Mouse (Mus musculus): ENCODE measurements around the gene Arhgap31.
A peak's percentile ranks its signal among the peaks of the same experiment; 100 is the strongest.

The Arhgap31 gene

GRCm38 (mm10) chr16:38612646-38613045 lies 100.4 kb downstream of the Arhgap31 start:
- no peak for ATAC-seq (ENCODE audit: insufficient number of reproducible peaks, low FRiP score, low TSS enrichment)

DNA sequence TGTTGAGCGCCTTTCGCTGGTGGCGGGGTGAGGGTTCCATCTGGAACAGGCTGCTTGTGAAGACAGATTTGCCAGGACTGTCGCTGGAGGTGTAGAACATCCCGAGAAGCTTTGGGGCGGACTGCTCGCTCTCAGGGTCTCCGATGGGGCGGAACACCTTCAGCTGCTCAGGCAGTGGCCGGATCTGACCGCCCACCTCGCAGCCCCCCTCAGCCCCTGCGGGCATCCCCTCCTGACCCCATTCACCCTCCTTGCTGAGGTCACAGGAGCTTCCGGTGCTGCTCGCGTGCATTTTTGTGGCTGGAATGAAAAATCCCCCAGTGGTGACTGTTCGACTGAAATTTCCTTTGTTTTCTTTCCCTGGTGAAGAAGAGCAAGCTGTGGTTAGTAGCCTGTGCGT lies 104.0 kb downstream of the Arhgap31 start:
- ATAC-seq (ENCODE audit: insufficient number of reproducible peaks, low FRiP score, low TSS enrichment), result no peak

DNA sequence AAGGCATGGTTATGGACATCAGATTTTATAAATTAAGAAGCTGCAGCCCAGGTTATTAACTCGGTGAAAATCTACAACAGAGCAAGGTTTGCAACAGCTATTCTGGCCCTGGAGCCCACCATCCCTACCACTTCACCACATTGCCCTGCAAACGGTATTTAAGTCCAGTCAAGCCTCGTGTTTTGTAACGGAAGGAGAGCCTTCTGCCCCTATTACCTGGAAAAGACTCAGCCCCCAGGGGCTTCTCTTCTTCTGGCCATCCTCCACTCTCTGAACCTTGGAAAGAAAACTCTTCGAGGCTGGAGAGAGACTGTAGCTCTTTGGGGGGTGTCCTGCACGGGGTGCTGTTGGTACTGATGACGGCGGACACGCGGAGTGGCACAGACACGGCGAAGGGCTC lies 104.4 kb downstream of the Arhgap31 start:
- ATAC-seq (ENCODE audit: insufficient number of reproducible peaks, low FRiP score, low TSS enrichment), result no peak

DNA sequence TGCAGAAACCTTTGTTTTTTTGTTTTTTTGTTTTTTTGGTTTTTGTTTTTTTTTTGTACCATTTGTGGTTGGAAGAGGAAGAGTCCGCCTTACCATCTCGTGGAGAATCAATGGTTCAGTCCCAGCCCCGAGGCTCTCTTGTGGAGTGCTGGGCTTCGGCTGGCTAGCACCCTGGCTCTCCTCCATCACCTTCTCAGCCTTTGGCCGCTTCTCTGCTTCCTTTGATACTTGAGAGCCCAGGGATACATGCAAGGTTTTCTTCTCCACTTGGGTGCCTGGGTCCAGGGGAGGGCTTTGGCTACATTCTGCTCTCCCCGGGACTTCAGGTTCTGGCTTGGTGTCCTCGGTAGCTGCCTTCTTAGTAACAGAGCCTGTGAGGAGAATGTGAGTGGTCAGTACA lies 106.6 kb downstream of the Arhgap31 start:
- ATAC-seq (ENCODE audit: insufficient number of reproducible peaks, low FRiP score, low TSS enrichment), result no peak

GRCm38 (mm10) chr16:38602989-38603804 lies 109.9 kb downstream of the Arhgap31 start:
- ATAC-seq (ENCODE audit: insufficient number of reproducible peaks, low FRiP score, low TSS enrichment), result peak; percentile 59; the same call in 1 of the 2 replicates

DNA sequence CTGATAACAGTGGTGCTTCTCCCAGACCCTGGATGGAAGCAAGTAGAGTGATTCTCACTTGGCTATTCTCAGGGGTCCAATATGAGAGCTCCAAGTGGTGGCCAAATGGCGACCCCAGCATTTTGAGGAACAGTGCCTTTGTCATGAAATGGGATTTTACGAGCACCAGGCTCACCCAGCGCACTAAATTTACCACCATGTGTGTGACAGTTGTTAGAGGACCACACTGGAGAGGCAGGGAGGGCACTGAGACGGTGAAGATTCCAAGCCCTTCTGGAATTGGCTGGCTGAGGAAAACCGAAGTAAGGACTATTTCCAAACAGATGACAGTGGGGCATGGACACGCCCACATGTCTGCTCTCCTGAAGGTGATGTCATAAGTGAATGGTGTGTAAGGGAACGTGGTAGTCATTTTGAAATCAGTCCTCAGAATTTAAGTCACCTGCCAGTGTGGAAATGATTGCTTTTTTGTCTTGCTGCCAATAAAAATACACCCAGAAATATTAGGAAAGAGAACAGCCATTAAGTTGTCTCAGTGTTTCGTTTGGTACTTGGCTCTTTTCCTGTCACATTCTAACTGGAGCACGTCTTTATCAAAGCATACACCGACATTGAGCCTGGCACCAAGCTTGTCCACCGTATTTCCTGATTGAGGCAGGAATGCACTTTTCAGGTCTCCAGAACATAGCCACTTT lies 113.9 kb downstream of the Arhgap31 start:
- ATAC-seq (ENCODE audit: insufficient number of reproducible peaks, low FRiP score, low TSS enrichment), result no peak

DNA sequence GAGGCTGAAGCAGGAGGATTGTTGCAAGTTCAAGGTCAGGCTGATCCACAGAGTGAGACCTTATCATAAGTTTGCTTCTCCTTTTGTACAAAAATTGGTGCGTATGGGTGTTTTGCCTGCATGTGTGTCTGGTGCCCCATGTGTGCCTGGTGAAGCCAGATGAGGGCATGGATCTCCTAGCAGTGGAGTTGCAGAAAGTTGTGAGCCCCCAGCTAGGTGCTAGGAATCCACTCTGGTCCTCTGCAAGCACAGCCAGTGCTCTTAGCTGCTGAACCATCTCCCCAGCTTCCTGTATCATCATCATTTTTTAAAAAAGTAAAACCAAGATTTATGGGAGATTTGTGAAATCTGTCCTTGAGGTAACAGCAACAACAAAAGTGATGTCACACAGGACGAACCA lies 116.4 kb downstream of the Arhgap31 start:
- ATAC-seq (ENCODE audit: insufficient number of reproducible peaks, low FRiP score, low TSS enrichment), result no peak

DNA sequence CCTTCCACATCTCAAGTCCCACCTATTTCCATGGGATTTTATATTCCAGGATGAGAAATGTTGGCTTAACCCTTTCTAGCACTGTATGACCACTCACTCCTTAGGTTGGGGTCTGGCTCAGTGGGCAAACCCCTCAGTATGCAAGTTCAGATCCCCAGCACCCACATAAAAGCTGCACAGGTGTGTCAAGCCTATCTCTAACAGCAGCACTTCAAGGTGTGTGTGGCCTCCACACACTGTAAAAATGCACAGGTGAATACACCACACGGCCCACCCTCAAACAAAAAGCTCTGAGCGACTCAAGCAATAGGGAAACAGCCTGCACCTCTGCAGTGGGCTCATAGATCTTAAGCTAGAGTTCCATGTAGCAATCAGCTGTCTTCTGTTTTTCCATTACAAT lies 117.0 kb downstream of the Arhgap31 start:
- no peak for ATAC-seq (ENCODE audit: insufficient number of reproducible peaks, low FRiP score, low TSS enrichment)

- no peak for ATAC-seq (ENCODE audit: insufficient number of reproducible peaks, low FRiP score, low TSS enrichment)
Measured at GRCm38 (mm10) chr16:38594435-38594834, 118.6 kb downstream of the Arhgap31 start.

- no peak for ATAC-seq (ENCODE audit: insufficient number of reproducible peaks, low FRiP score, low TSS enrichment)
Measured at GRCm38 (mm10) chr16:38592946-38593345, 120.1 kb downstream of the Arhgap31 start.

DNA sequence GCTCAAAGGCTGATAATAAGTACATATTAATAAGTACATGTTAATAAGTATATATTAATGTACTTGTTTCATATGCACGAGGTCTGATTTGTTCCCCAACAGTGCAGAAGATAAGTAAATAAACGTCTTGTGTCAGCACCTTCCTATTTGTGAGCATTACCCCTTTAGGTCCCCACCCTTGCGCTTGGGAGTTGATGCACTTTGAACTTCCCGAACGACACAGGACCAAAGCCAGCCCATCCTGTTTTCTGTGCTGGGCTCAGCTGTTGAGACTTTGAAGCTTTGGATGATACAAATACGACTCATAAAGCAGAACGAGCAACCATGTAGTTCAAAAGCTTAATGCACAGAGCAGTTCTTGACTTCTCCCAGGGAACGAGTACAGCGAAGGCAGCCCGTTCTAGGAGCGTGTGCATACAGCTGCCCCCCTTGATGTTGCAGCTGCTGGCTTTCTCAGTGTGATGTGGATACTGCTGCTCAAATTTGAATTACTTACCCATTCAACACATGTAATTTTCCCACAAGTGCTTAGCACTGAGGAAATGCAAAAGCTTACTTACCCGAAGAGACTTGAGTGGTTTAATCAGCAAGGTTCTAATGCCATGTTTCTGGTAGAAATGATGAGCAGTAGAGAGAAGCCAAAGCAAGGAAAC lies 120.9 kb downstream of the Arhgap31 start:
- ATAC-seq (ENCODE audit: insufficient number of reproducible peaks, low FRiP score, low TSS enrichment), result no peak

- ATAC-seq (ENCODE audit: insufficient number of reproducible peaks, low FRiP score, low TSS enrichment), result no peak
Measured at GRCm38 (mm10) chr16:38591506-38591905, 121.6 kb downstream of the Arhgap31 start.

GRCm38 (mm10) chr16:38587572-38587971 lies 125.5 kb downstream of the Arhgap31 start:
- no peak for ATAC-seq (ENCODE audit: insufficient number of reproducible peaks, low FRiP score, low TSS enrichment)

DNA sequence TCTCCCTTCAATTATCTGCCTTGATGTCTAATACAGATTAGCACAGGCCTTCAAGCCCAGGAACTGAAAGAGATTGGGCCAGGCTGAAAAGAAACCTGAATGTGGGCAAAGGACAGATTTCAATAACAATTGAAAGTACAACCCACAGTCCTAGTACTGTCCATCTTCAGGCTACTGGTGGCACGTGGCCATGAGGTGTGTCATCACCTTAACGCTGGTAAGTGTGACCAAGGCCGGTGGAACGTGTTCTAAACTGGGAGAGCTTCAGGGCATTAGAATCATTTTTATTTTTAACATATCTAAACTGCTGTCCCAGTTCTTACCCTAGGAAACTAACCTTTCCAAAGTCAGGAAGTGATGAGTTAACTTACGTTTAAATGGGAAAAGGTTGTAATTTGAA lies 125.9 kb downstream of the Arhgap31 start:
- ATAC-seq (ENCODE audit: insufficient number of reproducible peaks, low FRiP score, low TSS enrichment), result no peak

DNA sequence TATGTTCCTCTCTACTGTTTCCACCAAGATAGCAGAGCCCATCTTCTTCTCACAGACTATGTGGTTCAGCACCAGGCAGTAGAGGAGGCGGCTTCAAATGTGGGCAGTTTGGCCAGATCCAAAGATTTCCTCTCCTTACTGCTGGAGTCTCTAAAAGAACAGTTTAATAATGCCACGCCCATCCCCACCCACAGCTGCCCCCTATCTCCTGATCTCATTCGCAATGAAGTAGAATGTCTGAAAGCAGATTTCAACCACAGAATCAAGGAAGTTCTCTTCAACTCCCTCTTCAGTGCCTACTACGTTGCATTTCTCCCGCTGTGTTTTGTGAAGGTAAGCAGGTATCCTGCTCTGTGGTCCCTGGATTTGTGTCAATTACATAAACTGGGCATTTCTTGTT lies 127.9 kb downstream of the Arhgap31 start:
- ATAC-seq (ENCODE audit: insufficient number of reproducible peaks, low FRiP score, low TSS enrichment), result no peak

GRCm38 (mm10) chr16:38584761-38585160 lies 128.3 kb downstream of the Arhgap31 start:
- no peak for ATAC-seq (ENCODE audit: insufficient number of reproducible peaks, low FRiP score, low TSS enrichment)

DNA sequence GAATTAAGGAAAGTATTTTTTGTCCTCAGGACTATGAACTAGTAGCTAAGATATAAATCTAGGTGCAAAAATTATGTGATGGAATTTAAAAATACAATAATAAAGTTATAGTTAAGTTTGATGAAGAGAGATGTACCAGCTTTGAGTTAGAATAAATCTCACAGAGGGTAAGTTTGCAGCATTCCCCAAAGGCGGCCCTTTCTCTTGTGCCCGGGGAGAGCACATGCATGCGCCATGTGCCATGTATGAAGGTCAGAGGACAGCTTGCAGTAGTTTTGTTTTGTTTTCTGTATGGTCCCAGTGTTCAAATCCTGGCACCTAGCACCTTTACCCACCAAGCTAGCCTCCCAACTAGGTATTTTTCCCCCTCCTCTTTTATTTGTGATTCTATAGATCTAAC lies 141.6 kb downstream of the Arhgap31 start:
- no peak for ATAC-seq (ENCODE audit: insufficient number of reproducible peaks, low FRiP score, low TSS enrichment)

GRCm38 (mm10) chr16:38568192-38568591 lies 144.9 kb downstream of the Arhgap31 start:
- ATAC-seq (ENCODE audit: insufficient number of reproducible peaks, low FRiP score, low TSS enrichment), result no peak

DNA sequence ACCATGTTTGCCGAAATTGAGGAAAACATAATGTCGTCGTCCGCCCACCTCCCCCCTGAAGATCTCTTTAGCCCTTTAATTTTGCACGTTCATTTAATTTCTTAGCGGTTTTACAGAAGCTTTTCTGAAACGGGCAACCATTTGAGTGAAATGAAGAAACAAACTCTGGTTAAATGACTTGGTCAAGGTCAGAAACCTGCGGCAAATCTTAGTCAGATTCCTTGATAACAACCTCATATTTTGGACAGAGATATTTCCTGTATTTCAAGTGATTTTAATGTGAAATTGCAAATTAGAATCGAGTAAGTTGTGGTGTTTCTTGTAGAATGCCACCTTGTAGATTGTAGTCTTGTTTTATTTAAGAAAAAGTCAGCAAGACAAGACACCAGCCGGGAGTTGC lies 149.6 kb downstream of the Arhgap31 start:
- no peak for ATAC-seq (ENCODE audit: insufficient number of reproducible peaks, low FRiP score, low TSS enrichment)

DNA sequence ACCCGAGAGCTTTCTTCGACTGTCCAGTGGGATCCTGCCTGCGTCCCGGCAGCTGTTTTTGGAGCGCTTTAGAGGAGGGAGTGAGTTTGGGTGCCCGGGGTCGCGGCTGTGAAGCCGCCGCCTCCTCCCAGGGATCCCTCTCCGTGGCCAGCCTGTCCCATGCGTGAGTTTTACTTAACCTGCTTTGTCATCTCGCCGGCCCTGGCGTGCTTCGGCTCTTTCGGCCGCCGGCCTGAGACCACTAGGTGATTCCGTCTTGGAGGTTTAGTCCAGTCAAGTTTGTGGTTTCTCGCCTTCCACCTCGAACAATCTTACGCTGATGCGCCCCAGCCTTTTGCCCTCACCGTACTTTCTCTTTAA lies 150.1 kb downstream of the Arhgap31 start:
- no peak; the same call in 1 of the 2 replicates for ATAC-seq (ENCODE audit: insufficient number of reproducible peaks, low FRiP score, low TSS enrichment)
